ENCODE assay signal across 8 mouse cellular contexts in genomic region chr4:53217608-53218290, GRCm38 (mm10). TPM values are rescaled to one million over a fixed set of nuclear protein-coding genes. Genes with fewer than 3 reads are reported as not detected.
DNase-seq lines count a peak whose midpoint lies in the region; ATAC-seq and TF ChIP-seq lines count a peak whose summit lies in the region.

No protein-coding gene starts in this region.

- H3K79me2 ChIP-seq in CH12.LX (replicated peaks; ENCODE audit: control insufficient read depth, extremely low read depth, insufficient read depth, poor library complexity, severe bottlenecking) = no peaks in the 10 kb centered on the region

- TF ChIP-seq POLR2A in CH12.LX (IDR thresholded peaks at IDR 0.05; ENCODE audit: low read depth, low read length) = no peak
- peak; percentile 36; the same call in 1 of the 2 replicates for TF ChIP-seq POLR2A in cerebellum, adult 2 months (IDR thresholded peaks at IDR 0.05; ENCODE audit: borderline replicate concordance, insufficient read depth, low read length)
- 0 out of 2 replicates have a peak, but pooled peaks have one; percentile 26 for TF ChIP-seq POLR2A in thymus, adult 2 months (IDR thresholded peaks at IDR 0.05; ENCODE audit: control insufficient read depth, extremely low read depth, insufficient read depth, low read length, poor library complexity)

- peak; percentile 88 for ATAC-seq in hindbrain, embryonic 11.5 days (ENCODE audit: low FRiP score)
- ATAC-seq in lung, postnatal 0 days = peak; percentile 91

- WGBS in cerebellum, adult 2 months = 2% methylated on average over 38 of the region's 38 CpGs
- WGBS in hindbrain, embryonic 11.5 days = under 1% methylated on average over 38 of the region's 38 CpGs
- WGBS in lung, postnatal 0 days = 1% methylated on average over 38 of the region's 38 CpGs
- under 1% methylated on average over 38 of the region's 38 CpGs for WGBS in thymus, adult 2 months

- no peak overlapping the region for H3K27ac ChIP-seq in CH12.LX (ENCODE audit: insufficient read depth, low read depth)
- peak overlapping the region; percentile 37; the same call in 1 of the 2 replicates for H3K27ac ChIP-seq in cerebellum, adult 2 months (ENCODE audit: insufficient read depth, low read length)
- peak overlapping the region; percentile 51; the same call in 1 of the 2 replicates for H3K27ac ChIP-seq in hindbrain, embryonic 11.5 days (ENCODE audit: low read depth, low read length)
- H3K27ac ChIP-seq in lung, postnatal 0 days (ENCODE audit: low read length) = peak overlapping the region; percentile 76
- H3K27ac ChIP-seq in thymus, adult 2 months (ENCODE audit: control insufficient read depth, insufficient read depth, low read length) = peak overlapping the region; percentile 75

- no peak for TF ChIP-seq CTCF in CH12.LX (conservative IDR thresholded peaks at IDR 0.05 in 1 of 2, IDR thresholded peaks at IDR 0.05 in 1 of 2; ENCODE audit: low read depth in 2 of 2, low read length in 2 of 2)
- TF ChIP-seq CTCF in cerebellum, adult 2 months (IDR thresholded peaks at IDR 0.05; ENCODE audit: borderline replicate concordance, insufficient read depth, low read depth, low read length) = no peak
- TF ChIP-seq CTCF in lung, postnatal 0 days (IDR thresholded peaks at IDR 0.05) = no peak
- TF ChIP-seq CTCF in thymus, adult 2 months (IDR thresholded peaks at IDR 0.05; ENCODE audit: borderline replicate concordance, control insufficient read depth, extremely low read depth, insufficient read depth, low read length, poor library complexity) = 0 out of 2 replicates have a peak, but pooled peaks have one; percentile 44

- in situ Hi-C loops in CH12.LX (cut with MboI; ENCODE audit: low pct_ligation_motif_present, low pct_unique_long_range_greater_than_20kb, low sequenced_read_pairs) = no loop called here

- H3K27me3 ChIP-seq in CH12.LX (replicated peaks) = no peaks in the 10 kb centered on the region
- H3K27me3 ChIP-seq in cerebellum, adult 2 months (ENCODE audit: control insufficient read depth, insufficient read depth, low read length) = no peaks in the 10 kb centered on the region
- no peaks in the 10 kb centered on the region for H3K27me3 ChIP-seq in hindbrain, embryonic 11.5 days (ENCODE audit: control insufficient read depth, insufficient read depth, low read length)
- no peaks in the 10 kb centered on the region for H3K27me3 ChIP-seq in lung, postnatal 0 days (replicated peaks; ENCODE audit: insufficient read depth, low read length)
- no peaks in the 10 kb centered on the region for H3K27me3 ChIP-seq in thymus, adult 2 months (ENCODE audit: control insufficient read depth, insufficient read depth, low read length)

- H3K36me3 ChIP-seq in CH12.LX (replicated peaks in 1 of 2; ENCODE audit: control insufficient read depth in 1 of 2, insufficient read depth in 1 of 2, low read length in 1 of 2) = no peaks in the 10 kb centered on the region
- H3K36me3 ChIP-seq in hindbrain, embryonic 11.5 days (ENCODE audit: control insufficient read depth, insufficient read depth, low read length) = no peaks in the 10 kb centered on the region
- H3K36me3 ChIP-seq in lung, postnatal 0 days (ENCODE audit: insufficient read depth, low read length) = no peaks in the 10 kb centered on the region
- no peaks in the 10 kb centered on the region for H3K36me3 ChIP-seq in thymus, adult 2 months (ENCODE audit: control insufficient read depth, insufficient read depth, low read length)

- no peaks in the 10 kb centered on the region for H3K4me1 ChIP-seq in CH12.LX (ENCODE audit: control insufficient read depth in 1 of 2, insufficient read depth in 2 of 2)
- H3K4me1 ChIP-seq in cerebellum, adult 2 months (ENCODE audit: control insufficient read depth, insufficient read depth, low read length) = peaks cover 3% of the 10 kb centered on the region; the same call in 1 of the 2 replicates
- H3K4me1 ChIP-seq in hindbrain, embryonic 11.5 days (replicated peaks; ENCODE audit: control insufficient read depth, insufficient read depth, low read length) = peaks cover 2% of the 10 kb centered on the region; the same call in 1 of the 2 replicates
- peaks cover 15% of the 10 kb centered on the region for H3K4me1 ChIP-seq in lung, postnatal 0 days (ENCODE audit: insufficient read depth, low read depth, low read length)
- H3K4me1 ChIP-seq in thymus, adult 2 months (replicated peaks; ENCODE audit: control insufficient read depth, insufficient read depth, low read length) = peaks cover 18% of the 10 kb centered on the region

- peak overlapping the region in 1 of 3 experiments; percentile 43 for H3K4me3 ChIP-seq in CH12.LX (replicated peaks in 1 of 3; ENCODE audit: low read depth in 2 of 3, low read length in 2 of 3, poor library complexity in 1 of 3)
- peak overlapping the region; percentile 76 for H3K4me3 ChIP-seq in cerebellum, adult 2 months (replicated peaks; ENCODE audit: insufficient read depth, low read depth, low read length)
- peak overlapping the region; percentile 50 for H3K4me3 ChIP-seq in hindbrain, embryonic 11.5 days (ENCODE audit: low read depth, low read length)
- peak overlapping the region; percentile 45 for H3K4me3 ChIP-seq in lung, postnatal 0 days (ENCODE audit: low read depth, low read length)
- peak overlapping the region; percentile 59 for H3K4me3 ChIP-seq in thymus, adult 2 months (ENCODE audit: control insufficient read depth, insufficient read depth, low read length)

- peak overlapping the region; percentile 46 for H3K4me2 ChIP-seq in CH12.LX (ENCODE audit: insufficient read depth, low read depth, poor library complexity, severe bottlenecking)
- H3K4me2 ChIP-seq in hindbrain, embryonic 11.5 days (replicated peaks; ENCODE audit: low read depth, low read length) = peak overlapping the region; percentile 85
- H3K4me2 ChIP-seq in lung, postnatal 0 days (replicated peaks; ENCODE audit: low read depth, low read length) = peak overlapping the region; percentile 86

- dilution Hi-C loops in CH12.LX (cut with MboI; ENCODE audit: extremely low pct_ligation_motif_present, extremely low pct_unique_long_range_greater_than_20kb, low sequenced_read_pairs) = no loop called here

- TF ChIP-seq EP300 in CH12.LX (IDR thresholded peaks at IDR 0.05; ENCODE audit: low read length) = no peak
- no peak for TF ChIP-seq EP300 in lung, postnatal 0 days (IDR thresholded peaks at IDR 0.05)

- no peaks in the 10 kb centered on the region for H3K9me3 ChIP-seq in CH12.LX (replicated peaks; ENCODE audit: low read length)
- H3K9me3 ChIP-seq in hindbrain, embryonic 11.5 days (ENCODE audit: control insufficient read depth, low read length) = no peaks in the 10 kb centered on the region
- no peaks in the 10 kb centered on the region for H3K9me3 ChIP-seq in lung, postnatal 0 days (ENCODE audit: low read length)

- no peak for TF ChIP-seq RAD21 in CH12.LX (IDR thresholded peaks at IDR 0.05; ENCODE audit: low read depth, low read length)

- DNase-seq in CH12.LX (ENCODE audit: extremely low read depth) = no peak
- DNase-seq in cerebellum, adult 2 months = peak; percentile 67 to 71
- DNase-seq in frontal cortex, postnatal 10 days (ENCODE audit: low spot score in 2 of 2) = peak; percentile 68 to 72
- DNase-seq in hindbrain, embryonic 11.5 days (ENCODE audit: low spot score) = peak; percentile 76
- DNase-seq in layer of hippocampus, postnatal 10 days (ENCODE audit: low spot score in 2 of 2) = peak; percentile 74 to 78
- DNase-seq in lung, postnatal 0 days (ENCODE audit: low spot score) = peak; percentile 93
- DNase-seq in ovary, postnatal 10 days (ENCODE audit: low spot score) = peak; percentile 46
- peak; percentile 77 for DNase-seq in thymus, adult 2 months

- H3K9ac ChIP-seq in CH12.LX (ENCODE audit: insufficient read depth, low read depth) = no peak overlapping the region
- peak overlapping the region; percentile 50 for H3K9ac ChIP-seq in hindbrain, embryonic 11.5 days (ENCODE audit: low read depth, low read length)
- H3K9ac ChIP-seq in lung, postnatal 0 days (replicated peaks; ENCODE audit: low read depth) = peak overlapping the region; percentile 36; the same call in 1 of the 2 replicates

TF ChIP-seq in CH12.LX, 34 proteins besides CTCF, POLR2A, EP300 and RAD21:
- TF ChIP-seq MEF2A (IDR thresholded peaks at IDR 0.05; ENCODE audit: borderline replicate concordance, low read depth, low read length) = no peak
- peak; percentile 84 for TF ChIP-seq NRF1 (IDR thresholded peaks at IDR 0.05; ENCODE audit: low read depth, low read length)
TF ChIP-seq in CH12.LX: peak in this region for 1.

RNA-seq across cellular contexts. Expression of gene Abca1, which starts 58.1 kb away (rescaled TPM):
- total RNA-seq in CH12.LX (2012; rRNA removed) (0.08 and 0.13 TPM in 2 replicates), CH12.LX (2014; rRNA removed) (0.35 and 0.46 TPM in 2 replicates)
- polyA plus RNA-seq in CH12.LX (2012; ENCODE audit: insufficient read length, low read depth) = 0.46 and 0.55 TPM in 2 replicates
- 10.0 and 10.6 TPM in 2 replicates for polyA plus RNA-seq in cerebellum, adult 2 months (2012; rRNA removed)
- 6.1 and 7.5 TPM in 2 replicates for polyA plus RNA-seq in hindbrain, embryonic 11.5 days (2014; fragmentation: Nextera tagmentation; extraction: Ambion mirVana)
- 10 to 100 TPM; 38.2 to 40.5 TPM for total RNA-seq in layer of hippocampus, postnatal 10 days (2021)
- polyA plus RNA-seq in lung, postnatal 0 days (2015; fragmentation: Nextera tagmentation; extraction: Ambion mirVana) = 3.7 and 4.6 TPM in 2 replicates
- 13.8 and 15.4 TPM in 2 replicates for polyA plus RNA-seq in thymus, adult 2 months (2012; rRNA removed)
